Mouse (Mus musculus): ENCODE measurements at regions not wholly inside any gene's neighbourhood (a gene's known extent, or its start where the extent isn't known, plus 50 kb on each side); places are given as distances from the start of the nearest gene placed in this dataset.

DNA sequence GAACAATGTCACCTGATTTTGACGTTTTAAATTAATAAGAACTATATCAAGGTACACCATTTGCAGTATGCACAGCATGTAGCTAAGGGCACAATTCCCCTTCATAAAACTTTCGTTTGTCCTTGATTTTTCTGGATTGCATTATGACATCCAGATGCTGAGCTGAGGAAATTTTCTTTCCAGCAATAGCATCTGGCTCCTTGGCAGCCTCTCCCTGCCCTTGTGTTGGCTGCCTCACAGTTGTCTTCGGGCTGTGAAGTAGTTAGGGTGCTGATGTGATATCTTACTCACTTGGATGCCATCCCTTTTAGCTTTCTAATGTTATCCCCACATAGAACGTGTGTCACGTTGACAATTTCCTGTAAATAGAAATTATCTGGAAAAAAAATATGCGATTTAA, 729.2 kb downstream of the Dach1 start:
- peak; percentile 36 to 40 for DNase-seq

DNA sequence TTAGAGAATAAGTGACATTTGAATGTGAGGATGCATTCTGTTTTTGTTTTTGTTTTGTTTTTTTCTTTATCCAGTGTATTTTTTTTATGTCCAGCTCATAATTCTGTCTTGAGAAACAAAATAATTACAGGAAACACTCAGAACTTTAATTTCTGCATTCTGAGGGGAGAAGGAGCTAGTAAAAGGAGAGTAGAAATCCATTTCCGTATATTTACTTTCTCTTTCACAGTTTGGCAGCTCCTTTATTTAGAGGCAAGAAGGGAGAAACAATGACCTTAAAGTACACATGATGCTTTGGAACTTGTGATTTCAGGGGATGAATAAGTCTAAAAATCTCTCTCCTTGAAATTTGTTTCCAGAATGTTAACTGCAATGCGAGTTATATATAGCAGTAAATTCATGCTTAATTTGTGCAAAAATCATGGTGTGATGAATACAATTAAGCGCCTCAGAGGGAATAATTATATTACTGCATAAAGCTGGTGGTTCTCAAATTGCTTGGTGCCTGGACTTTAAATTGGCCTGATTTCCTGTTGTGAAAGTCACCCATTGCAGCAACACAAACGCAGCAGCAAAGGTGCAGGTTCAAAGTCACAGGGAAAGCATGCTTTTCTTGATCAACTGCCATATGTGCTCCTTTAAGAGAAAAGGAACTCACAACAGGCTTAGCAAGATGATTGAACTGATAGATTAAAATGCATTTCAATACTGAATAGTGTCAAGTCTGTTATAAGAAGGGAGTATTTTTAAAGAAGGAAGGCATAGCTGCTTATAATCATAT, 733.9 kb downstream of the Dach1 start:
- DNase-seq: no peak

DNA sequence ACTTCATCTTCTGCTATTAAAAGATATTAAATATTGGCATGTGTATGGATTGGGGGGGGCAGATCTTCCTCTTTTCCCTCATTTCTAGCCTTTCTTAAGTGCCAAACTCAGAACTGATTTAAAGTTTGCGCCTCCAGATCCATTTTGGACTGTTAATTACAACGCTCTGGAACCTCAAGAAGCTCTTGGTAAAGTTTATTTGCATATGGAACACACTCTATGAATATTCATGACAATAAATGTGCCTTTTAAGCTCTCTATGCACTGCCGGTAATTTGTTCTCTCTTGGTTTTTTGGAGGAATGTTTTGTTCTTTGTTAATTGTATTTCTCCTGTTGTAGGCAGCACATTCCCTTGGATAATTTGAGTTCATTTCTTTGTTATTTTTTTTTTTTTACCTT, 738.3 kb downstream of the Dach1 start:
- DNase-seq: no peak

DNA sequence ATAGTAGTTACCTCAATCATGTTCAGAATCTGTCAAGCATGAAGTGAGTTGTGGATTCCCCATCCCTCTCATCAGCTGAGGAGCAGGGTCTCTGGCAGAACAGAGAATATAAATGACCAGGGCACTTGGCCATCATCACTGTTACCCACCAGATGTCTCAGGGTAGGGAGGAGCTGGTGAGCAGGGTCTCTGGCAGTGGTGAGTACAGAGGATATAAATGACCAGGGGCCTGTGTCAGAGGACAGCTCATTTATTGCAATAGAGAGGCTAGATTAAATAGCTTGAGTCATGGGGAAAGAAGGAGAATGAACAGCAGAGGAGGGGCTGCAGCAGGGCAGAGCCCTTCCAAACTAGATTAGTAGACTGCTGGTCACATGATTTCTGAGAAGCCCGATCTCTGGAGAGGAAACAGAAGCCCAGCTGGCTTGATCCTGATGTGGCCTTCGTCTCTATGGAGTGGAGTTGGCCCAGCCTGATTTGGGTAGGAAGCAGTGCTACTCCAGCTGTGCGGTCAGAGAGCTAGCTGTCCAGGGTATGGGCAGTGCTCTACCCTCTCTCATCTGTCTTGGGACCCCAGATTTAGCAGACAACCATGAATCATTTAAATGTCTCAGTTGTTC, 766.3 kb downstream of the Dach1 start:
- peak; percentile 9 to 29 for DNase-seq

DNA sequence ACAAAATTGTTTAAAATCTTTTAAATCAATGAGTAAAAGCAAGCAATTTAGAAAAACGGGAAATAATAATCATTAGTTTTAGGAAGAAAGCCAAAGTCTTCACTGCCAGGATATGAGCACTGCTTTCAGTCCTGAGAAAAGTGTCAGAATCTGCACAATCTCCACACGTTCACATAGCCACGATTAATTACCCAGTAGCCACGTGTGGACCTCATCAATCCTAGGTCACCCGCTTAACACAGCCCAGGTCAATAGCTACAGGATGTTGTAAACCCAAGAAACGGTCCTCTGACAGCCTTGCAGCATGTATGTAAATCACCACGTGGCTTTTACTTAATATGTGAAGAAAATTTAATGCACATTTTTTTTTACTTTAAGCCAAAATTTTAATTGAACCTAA, 773.2 kb downstream of the Dach1 start:
- DNase-seq: no peak

DNA sequence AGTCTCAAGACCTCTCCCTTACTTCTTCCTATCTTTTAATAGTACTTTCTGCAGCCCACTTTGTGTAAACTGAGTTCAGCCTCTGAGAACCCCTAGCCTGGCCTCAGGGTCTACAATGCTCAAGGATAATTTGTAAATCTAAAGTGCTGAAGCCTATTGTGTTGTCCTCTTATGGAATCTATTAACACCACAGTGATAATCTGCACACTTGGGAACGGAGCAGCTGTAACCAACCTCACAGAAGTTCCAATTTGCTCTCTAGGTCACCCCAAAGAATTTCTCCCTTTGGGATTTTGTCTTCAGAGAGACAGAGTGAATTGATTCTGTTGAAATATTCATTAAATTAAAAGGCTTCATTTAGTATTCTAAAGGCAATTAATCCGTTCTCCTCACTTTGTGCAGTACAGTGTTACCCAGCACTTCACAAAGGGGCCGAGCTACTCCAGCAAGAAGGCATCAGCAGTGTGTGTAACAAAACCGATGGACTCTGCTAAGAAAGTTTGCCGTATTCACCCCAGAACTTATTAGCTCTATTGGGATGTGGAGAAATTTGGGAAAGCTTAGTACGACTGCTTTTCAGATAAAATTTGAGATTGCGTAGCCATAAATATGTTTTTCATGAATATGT, 773.7 kb downstream of the Dach1 start:
- no peak for DNase-seq

DNA sequence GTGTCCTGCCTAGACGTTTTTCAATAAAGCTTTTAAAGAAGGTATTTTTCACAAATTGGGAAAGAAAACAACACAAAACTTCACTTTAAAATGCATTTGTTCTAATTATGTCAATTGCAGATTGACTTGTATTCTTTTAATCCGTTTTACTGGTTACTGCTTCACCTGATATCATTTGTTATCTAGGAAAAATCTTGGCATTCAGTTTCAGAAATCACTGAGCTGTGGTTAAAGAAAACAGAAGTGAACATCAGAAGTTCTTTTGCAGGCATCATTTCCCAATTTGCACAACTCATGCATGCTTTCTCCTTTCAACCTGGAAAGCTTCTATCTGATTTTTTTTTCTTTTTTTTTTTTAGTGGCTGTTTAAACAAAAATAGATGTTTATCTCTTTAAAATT, 780.6 kb downstream of the Dach1 start:
- no peak for DNase-seq

DNA sequence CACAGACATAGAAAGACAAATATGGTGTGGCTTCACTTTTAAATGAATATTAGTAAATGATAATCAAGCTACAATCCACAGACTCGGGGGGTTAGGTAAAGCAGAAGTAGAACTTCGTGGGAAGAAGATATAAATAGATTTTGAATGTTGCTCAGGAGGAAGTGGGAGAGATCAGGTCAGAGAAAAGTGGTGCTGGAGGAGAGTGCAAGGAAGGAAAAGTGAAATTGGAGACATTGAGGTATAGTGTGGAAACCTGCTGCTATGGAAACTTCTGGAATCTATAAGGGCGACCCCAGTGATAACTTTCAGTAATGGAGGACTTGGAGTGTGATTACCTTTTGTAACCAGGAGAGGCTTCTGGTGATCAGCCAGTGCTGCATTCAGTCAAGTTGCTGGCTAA, 789.4 kb downstream of the Dach1 start:
- no peak for DNase-seq

DNA sequence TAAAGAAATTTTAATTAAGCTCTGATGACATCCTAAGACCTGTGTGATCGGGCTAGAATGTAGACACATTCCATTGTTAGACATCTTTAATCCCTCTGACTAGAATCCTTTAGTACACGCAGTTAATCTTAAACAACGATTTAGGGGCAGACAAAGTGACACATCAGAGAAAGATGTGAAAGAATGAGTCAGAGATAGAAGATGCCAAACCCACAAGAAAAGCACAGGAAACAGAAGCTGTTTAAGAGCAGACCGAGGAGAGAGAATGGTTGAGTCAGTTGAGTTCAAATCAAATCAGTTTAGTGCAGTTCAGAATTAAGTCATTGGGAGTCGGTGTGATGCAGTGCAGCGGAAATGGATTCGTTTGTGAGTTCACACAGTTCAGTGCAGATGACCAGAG, 812.6 kb downstream of the Dach1 start:
- DNase-seq: no peak

DNA sequence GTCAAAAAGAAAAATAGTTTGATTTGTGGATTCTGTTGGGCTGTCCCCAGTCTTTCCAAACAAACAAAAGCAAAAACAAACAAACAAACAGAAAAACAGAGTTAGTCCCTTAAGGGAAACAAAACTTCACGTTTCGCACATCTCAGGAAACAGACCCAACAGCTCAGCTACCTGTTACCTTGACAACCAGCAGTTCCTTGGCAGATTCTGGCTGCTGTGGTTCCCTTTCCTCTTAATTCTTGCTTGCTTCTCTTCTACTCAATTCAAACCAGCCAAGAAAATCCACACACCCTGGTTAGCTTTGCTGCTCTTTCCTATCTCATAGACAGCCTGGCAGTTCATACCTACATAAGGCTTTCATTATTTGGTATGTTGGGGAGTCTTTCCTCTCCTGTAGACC, 821.6 kb downstream of the Dach1 start:
- DNase-seq: no peak

DNA sequence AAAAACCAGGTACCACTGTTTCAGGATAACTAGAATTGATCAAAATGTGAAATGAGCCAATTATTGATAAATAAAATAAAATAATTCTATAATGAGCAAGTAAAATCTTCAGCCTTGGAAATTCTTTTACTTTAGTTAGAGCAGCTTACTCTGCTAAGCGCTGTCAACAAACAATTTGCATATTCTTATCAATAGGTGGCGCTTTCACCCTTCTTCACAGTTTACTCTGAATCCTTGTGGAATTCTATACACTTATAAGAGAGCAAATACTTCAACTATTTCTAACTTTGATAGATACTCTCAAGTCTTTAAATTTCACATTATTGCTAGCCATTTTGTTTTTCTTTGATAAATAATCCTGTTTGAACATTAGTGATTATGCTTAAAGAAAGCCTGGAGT, 812.5 kb upstream of the Klhl1 start:
- peak; percentile 28 to 69 for DNase-seq

DNA sequence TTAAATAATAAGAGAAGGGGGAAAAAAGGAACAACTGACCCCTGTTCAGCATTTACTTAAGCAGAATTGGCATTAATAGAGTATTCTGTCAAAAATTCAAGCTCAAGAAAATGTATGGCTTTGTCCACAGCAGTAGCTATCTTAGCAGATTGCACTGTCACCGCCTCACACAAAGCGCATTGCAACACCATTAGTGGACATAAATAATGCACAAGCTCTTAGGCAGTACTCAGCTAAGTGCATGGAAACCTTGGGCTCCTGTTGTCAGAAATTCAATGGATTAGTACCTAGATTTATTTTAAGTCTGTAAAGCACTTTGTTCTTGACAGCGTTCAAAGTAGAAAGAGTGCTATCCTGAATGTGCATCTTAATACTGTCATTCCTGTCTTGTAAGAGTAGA, 811.1 kb upstream of the Klhl1 start:
- no peak for DNase-seq

DNA sequence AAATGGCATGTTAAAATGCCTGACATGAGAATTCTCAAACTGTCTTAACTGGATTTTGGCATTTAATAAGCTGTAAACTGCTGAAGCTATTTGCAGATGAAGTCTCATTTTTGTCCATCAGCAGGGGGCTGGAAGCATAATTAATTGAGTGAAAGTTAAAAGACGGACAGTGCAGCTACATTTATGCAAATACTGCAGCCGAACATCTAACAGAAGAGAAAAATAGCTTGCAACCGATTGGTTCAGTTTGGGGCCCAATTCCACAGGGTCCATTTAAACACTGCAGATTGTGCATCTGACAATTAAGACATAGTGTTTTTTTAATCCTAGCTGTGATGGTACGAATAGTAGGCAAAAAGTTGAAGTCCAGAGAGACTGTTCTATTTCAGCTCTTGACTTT, 774.2 kb upstream of the Klhl1 start:
- no peak for DNase-seq

DNA sequence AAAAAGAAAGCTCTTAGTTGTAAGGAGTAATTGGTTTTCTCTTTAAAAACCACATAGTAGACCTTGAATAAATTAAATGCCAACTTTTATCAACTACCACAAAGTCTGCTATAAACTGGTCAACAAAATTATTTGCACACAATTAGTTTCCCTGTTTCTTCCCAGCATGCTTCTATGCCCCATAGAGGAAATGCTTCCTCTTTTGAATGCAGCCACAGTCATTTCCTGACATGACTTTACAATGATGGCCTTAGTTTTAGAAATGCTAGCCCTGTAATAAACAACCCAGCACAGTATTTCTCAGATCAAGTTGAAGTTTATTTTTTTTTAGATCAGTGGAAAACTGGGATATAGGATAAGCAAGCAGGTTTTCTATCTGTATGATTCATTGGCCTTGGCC, 768.5 kb upstream of the Klhl1 start:
- no peak for DNase-seq

DNA sequence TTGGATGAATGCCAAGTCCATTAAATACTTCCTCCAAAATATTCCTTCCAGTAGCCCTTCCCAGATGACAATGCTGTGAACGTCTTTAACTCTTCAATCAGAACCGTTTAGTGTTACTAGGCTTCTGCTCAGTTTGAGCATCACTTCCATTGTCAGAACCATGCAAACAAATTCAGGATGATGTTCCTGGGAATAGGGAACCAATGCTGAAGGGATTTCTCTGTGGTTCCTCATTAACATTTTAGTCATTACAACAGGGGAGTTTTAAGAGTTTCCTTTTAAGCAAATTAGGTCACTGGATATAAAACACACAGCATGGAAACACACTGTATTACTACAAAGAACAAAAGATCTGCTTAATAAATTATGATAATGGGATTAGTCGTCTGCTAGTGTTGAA, 739.6 kb upstream of the Klhl1 start:
- DNase-seq: no peak

Measured in cerebellum, postnatal 10 days (tissue).